Mouse (Mus musculus) kidney, embryonic 14.5 days (tissue): ENCODE measurements at regions not wholly inside any gene's neighbourhood (a gene's known extent, or its start where the extent isn't known, plus 50 kb on each side); places are given as distances from the start of the nearest gene placed in this dataset.
"Not testable (repeated sequence)": the region's sequence is repeated elsewhere in the genome, so short reads cannot be mapped to it uniquely, and the experiment has no call there.

ENCODE experiments used
- ATAC-seq: fragments of 200-750 bp; cut with Nextera tagmentation; 2 replicates; pipeline ENCODE4 v1.8.0; 2017; ENCODE audit warnings: moderate number of reproducible peaks, mild to moderate bottlenecking, moderate TSS enrichment, moderate library complexity; ENCODE audit not compliant: low FRiP score, low TSS enrichment
- H3K27ac ChIP-seq: fragments of 300-500 bp; sonication (generic); 2 replicates; pipeline ENCODE4 v1.5.1; 2014; ENCODE audit warnings: low read depth, mild to moderate bottlenecking, low read length, moderate library complexity, mixed read lengths
- H3K27me3 ChIP-seq: fragments of 300-500 bp; sonication (generic); 2 replicates; pipeline ENCODE4 v1.6.1; 2014; ENCODE audit warnings: mild to moderate bottlenecking, low read length; ENCODE audit not compliant: control insufficient read depth, insufficient read depth
- H3K36me3 ChIP-seq: fragments of 300-500 bp; sonication (generic); 2 replicates; pipeline ENCODE4 v1.6.1; 2014; ENCODE audit warnings: low read length, mixed read lengths; ENCODE audit not compliant: control insufficient read depth, insufficient read depth
- H3K4me1 ChIP-seq: fragments of 300-500 bp; sonication (generic); 2 replicates; pipeline ENCODE4 v1.6.1; 2014; ENCODE audit warnings: low read length, mixed read lengths; ENCODE audit not compliant: control insufficient read depth, insufficient read depth
- H3K4me2 ChIP-seq: fragments of 300-500 bp; sonication (generic); replicated peaks from 2 replicates; pipeline ENCODE4 v1.6.1; 2014; ENCODE audit warnings: low read depth, mild to moderate bottlenecking, low read length
- H3K4me3 ChIP-seq: fragments of 300-500 bp; sonication (generic); 2 replicates; pipeline ENCODE4 v1.5.1; 2014; ENCODE audit warnings: mild to moderate bottlenecking, low read length
- H3K9ac ChIP-seq: fragments of 300-500 bp; sonication (generic); 2 replicates; pipeline ENCODE4 v1.6.1; 2014; ENCODE audit warnings: low read depth, mild to moderate bottlenecking, low read length, moderate library complexity
- H3K9me3 ChIP-seq: fragments of 300-500 bp; sonication (generic); 2 replicates; pipeline ENCODE4 v1.6.1; 2016; ENCODE audit warnings: low read length; ENCODE audit not compliant: control insufficient read depth
- WGBS: fragments of 180-500 bp; shearing (Covaris S2); extraction: QIAGEN DNeasy Blood & Tissue Kit; methylation state at CpG from one replicate; pipeline ENCODE4 v1.1.7; 2014; 5-methylcytosine and 5-hydroxymethylcytosine counted together

GRCm38 (mm10) chr13:99122539-99122938, 62.1 kb upstream of the Zfp366 start:
- H3K4me2 ChIP-seq, H3K27me3 ChIP-seq, H3K4me1 ChIP-seq, H3K27ac ChIP-seq, H3K9ac ChIP-seq, H3K9me3 ChIP-seq, H3K4me3 ChIP-seq, H3K36me3 ChIP-seq, ATAC-seq: not testable (repeated sequence)
- WGBS, result 90% methylated on average over 4 of the region's 4 CpGs

GRCm38 (mm10) chr13:99121096-99121495, 63.5 kb upstream of the Zfp366 start:
- H3K27ac ChIP-seq, result no peak overlapping the region
- H3K4me1 ChIP-seq, result peaks cover 4% of the 10 kb centered on the region
- no peak for ATAC-seq
- H3K4me3 ChIP-seq, result no peak overlapping the region
- no peaks in the 10 kb centered on the region for H3K9me3 ChIP-seq
- no peak overlapping the region for H3K4me2 ChIP-seq
- H3K27me3 ChIP-seq, result no peaks in the 10 kb centered on the region
- 95% methylated on average over 4 of the region's 4 CpGs for WGBS
- no peak overlapping the region for H3K9ac ChIP-seq
- H3K36me3 ChIP-seq, result no peaks in the 10 kb centered on the region

GRCm38 (mm10) chr13:99119941-99120340, 64.7 kb upstream of the Zfp366 start:
- H3K36me3 ChIP-seq, result no peaks in the 10 kb centered on the region
- WGBS, result 93% methylated on average over 3 of the region's 3 CpGs
- no peak overlapping the region for H3K4me3 ChIP-seq
- H3K4me1 ChIP-seq, result peaks cover 4% of the 10 kb centered on the region
- H3K27ac ChIP-seq, result no peak overlapping the region
- H3K9ac ChIP-seq, result no peak overlapping the region
- no peak for ATAC-seq
- no peaks in the 10 kb centered on the region for H3K9me3 ChIP-seq
- H3K27me3 ChIP-seq, result no peaks in the 10 kb centered on the region
- H3K4me2 ChIP-seq, result no peak overlapping the region

GRCm38 (mm10) chr13:99118901-99119300, 65.7 kb upstream of the Zfp366 start:
- Histone ChIP-seq H3K36me3 (no peaks in the 10 kb centered on the region), H3K4me3 (no peak overlapping the region), H3K4me1 (no peaks in the 10 kb centered on the region; the same call in 1 of the 2 replicates), H3K4me2 (no peak overlapping the region), H3K9ac (no peak overlapping the region), H3K27ac (no peak overlapping the region), H3K27me3 (no peaks in the 10 kb centered on the region), H3K9me3 (no peaks in the 10 kb centered on the region)
- ATAC-seq, result no peak
- 65% methylated on average over 7 of the region's 7 CpGs for WGBS

GRCm38 (mm10) chr13:99115541-99115940, 69.1 kb upstream of the Zfp366 start:
- no peak overlapping the region for H3K4me2 ChIP-seq
- H3K4me3 ChIP-seq, result no peak overlapping the region
- 87% methylated on average over 7 of the region's 7 CpGs for WGBS
- no peaks in the 10 kb centered on the region for H3K4me1 ChIP-seq
- no peak overlapping the region for H3K27ac ChIP-seq
- ATAC-seq, result no peak
- H3K36me3 ChIP-seq, result no peaks in the 10 kb centered on the region
- H3K27me3 ChIP-seq, result no peaks in the 10 kb centered on the region
- no peaks in the 10 kb centered on the region for H3K9me3 ChIP-seq
- no peak overlapping the region for H3K9ac ChIP-seq

- Histone ChIP-seq H3K36me3 (no peaks in the 10 kb centered on the region), H3K27me3 (no peaks in the 10 kb centered on the region), H3K4me2 (no peak overlapping the region), H3K9me3 (no peaks in the 10 kb centered on the region), H3K4me3 (no peak overlapping the region), H3K9ac (no peak overlapping the region), H3K27ac (no peak overlapping the region), H3K4me1 (no peaks in the 10 kb centered on the region)
- 71% methylated on average over 3 of the region's 3 CpGs for WGBS
- ATAC-seq, result no peak
Observed at GRCm38 (mm10) chr13:99114565-99114964, 70.1 kb upstream of the Zfp366 start.

GRCm38 (mm10) chr13:99111736-99112386, 72.8 kb upstream of the Zfp366 start:
- H3K27me3 ChIP-seq, result no peaks in the 10 kb centered on the region
- 71% methylated on average over 1 of the region's 1 CpGs for WGBS
- no peaks in the 10 kb centered on the region for H3K9me3 ChIP-seq
- H3K27ac ChIP-seq, result no peak overlapping the region
- no peaks in the 10 kb centered on the region for H3K36me3 ChIP-seq
- no peak overlapping the region for H3K4me2 ChIP-seq
- ATAC-seq, result no peak
- no peak overlapping the region for H3K9ac ChIP-seq
- no peaks in the 10 kb centered on the region for H3K4me1 ChIP-seq
- H3K4me3 ChIP-seq, result no peak overlapping the region

GRCm38 (mm10) chr13:99107983-99108382, 76.6 kb upstream of the Zfp366 start:
- 81% methylated on average over 4 of the region's 4 CpGs for WGBS
- no peak overlapping the region for H3K4me2 ChIP-seq
- no peaks in the 10 kb centered on the region for H3K4me1 ChIP-seq
- H3K4me3 ChIP-seq, result no peak overlapping the region
- no peak for ATAC-seq
- H3K27ac ChIP-seq, result no peak overlapping the region
- no peaks in the 10 kb centered on the region for H3K36me3 ChIP-seq
- H3K9me3 ChIP-seq, result no peaks in the 10 kb centered on the region
- H3K27me3 ChIP-seq, result no peaks in the 10 kb centered on the region
- H3K9ac ChIP-seq, result no peak overlapping the region

GRCm38 (mm10) chr13:99102089-99102681, 82.4 kb upstream of the Zfp366 start:
- H3K4me3 ChIP-seq, result no peak overlapping the region
- no peak overlapping the region for H3K27ac ChIP-seq
- H3K4me1 ChIP-seq, result 0 out of 2 replicates have a peak, but pooled peaks cover 3% of the 10 kb centered on the region
- H3K4me2 ChIP-seq, result no peak overlapping the region
- no peak overlapping the region for H3K9ac ChIP-seq
- WGBS, result 87% methylated on average over 9 of the region's 9 CpGs
- H3K36me3 ChIP-seq, result no peaks in the 10 kb centered on the region
- H3K9me3 ChIP-seq, result no peaks in the 10 kb centered on the region
- ATAC-seq, result no peak
- no peaks in the 10 kb centered on the region for H3K27me3 ChIP-seq
